Mouse (Mus musculus): ENCODE results near the gene Slc25a34. TPM values are rescaled to one million over a fixed set of nuclear protein-coding genes. Genes with fewer than 3 reads are reported as not detected.

The Slc25a34 gene
- 10 to 100 TPM in 1 of 2 experiments, 1 to 10 TPM in 1; 3.5 to 10.3 TPM for total RNA-seq (2021)
- long read RNA-seq, experiment 1, partial matches to known transcripts, result 0 of 1 reads
- long read RNA-seq, experiment 1, other reads (novel, unspliced or antisense), result 0 of 1 reads
- long read RNA-seq, experiment 2, partial matches to known transcripts, result 0 of 7 reads
- long read RNA-seq, experiment 2, other reads (novel, unspliced or antisense), result 3 of 7 reads

DNA sequence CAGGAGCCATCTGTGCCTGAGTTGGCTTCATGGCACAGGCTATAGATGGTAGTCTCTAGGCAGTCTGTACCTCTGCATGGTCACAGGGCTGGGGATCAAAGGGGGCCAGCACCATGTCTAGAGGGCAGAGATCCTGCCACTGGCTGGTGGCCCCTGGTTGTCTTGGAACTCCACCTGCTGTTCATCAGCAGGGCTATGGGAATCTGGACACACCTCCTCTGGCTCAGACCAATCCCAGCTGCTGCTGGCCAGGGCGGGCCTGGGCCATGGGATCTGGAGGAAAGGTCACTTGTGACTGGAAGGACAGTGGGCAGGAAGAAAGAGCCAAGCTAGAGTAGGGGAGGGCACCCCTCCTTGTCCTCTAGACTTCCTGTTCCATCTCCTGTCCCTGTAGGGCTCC is at the start of gene Slc25a34:
Gene Slc25a34, minus strand, starts transcription at position 156 of the 400 bp plus-strand sequence.
- DNase-seq (ENCODE audit: low spot score in 2 of 2), result peak; percentile 56 to 57

DNA sequence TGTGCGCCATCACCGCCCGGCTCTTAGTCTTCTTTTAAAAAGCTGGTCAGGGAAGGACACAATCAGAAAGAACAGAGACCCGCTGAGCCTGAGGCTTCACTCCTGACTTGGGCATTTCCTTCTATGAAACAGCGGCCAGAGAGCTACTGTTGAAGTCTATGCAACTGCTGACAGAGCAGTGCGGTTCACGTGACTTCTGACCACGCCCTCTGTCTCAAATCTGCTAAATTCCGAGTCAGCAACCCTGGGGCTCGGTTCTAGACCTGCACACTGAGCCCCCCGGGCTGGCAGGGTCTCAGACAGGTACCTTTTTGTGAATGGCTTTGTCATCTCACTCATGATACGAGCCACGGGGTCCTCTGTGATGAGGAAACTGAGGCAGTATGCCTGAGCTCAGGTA is 48.7 kb upstream of the Slc25a34 start:
- DNase-seq (ENCODE audit: low spot score in 2 of 2), result no peak

GRCm38 (mm10) chr4:141671389-141671788 is 47.8 kb upstream of the Slc25a34 start:
- no peak for DNase-seq (ENCODE audit: low spot score in 2 of 2)

GRCm38 (mm10) chr4:141669898-141670712 is 46.5 kb upstream of the Slc25a34 start:
- peak; percentile 49 to 50 for DNase-seq (ENCODE audit: low spot score in 2 of 2)

DNA sequence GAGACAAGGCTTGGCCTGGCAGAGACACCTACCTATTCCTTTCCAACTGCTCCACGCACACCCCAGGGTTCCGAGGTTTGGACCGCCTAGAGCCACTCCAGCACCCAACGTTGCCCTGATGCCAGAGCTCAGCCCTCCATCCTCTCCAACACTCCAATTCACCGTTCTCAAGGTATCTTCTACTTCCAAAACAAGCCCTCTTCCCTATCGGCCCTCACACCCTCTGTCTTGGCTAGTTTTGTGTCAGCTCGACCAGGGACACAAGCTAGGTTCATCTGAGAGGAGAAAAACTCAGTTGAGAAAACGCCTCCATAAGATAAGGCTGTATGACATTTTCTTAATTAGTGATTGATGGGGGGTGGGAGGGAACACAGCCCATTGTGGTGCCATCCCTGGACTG is 41.2 kb upstream of the Slc25a34 start, which contains the start of gene Plekhm2:
Gene Plekhm2, minus strand, starts transcription at position 101 of the 400 bp plus-strand sequence.
- DNase-seq (ENCODE audit: low spot score in 2 of 2), result no peak

DNA sequence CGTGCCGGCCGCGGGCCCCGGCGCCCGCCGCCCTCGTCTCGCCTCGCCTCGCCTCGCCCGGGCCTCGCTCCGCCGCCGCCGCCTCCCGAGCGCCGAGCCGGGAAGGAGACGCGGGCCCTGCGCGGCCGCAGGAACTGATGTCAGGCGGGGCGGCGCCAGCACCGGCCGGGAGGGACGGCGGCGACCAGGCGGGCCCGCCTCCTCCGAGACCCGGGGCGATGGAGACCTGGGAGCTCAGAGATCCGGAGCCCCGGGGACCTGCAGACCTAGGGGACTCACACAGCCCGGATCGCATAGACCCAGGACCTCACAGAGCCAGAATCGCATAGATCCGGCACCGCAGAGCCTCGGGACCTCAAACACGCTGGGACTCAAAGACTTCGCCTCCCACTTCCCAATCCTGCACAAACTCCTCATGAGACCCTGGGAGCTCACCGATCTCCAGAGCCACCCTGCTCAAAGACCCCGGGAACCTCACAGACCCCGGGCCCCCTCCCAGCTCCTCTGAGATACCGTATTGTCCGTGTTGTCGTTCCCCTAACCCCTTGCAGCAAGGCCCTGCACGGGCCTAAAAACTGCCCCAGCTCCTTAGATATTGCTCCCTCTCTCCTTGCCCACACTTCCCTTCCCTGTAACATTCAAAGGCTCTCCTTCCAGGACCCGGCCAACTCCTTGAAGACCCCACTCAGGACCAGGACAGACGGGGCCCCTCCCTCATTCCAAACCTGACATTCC is 40.6 kb upstream of the Slc25a34 start:
- DNase-seq (ENCODE audit: low spot score in 2 of 2), result peak; percentile 75 to 82

DNA sequence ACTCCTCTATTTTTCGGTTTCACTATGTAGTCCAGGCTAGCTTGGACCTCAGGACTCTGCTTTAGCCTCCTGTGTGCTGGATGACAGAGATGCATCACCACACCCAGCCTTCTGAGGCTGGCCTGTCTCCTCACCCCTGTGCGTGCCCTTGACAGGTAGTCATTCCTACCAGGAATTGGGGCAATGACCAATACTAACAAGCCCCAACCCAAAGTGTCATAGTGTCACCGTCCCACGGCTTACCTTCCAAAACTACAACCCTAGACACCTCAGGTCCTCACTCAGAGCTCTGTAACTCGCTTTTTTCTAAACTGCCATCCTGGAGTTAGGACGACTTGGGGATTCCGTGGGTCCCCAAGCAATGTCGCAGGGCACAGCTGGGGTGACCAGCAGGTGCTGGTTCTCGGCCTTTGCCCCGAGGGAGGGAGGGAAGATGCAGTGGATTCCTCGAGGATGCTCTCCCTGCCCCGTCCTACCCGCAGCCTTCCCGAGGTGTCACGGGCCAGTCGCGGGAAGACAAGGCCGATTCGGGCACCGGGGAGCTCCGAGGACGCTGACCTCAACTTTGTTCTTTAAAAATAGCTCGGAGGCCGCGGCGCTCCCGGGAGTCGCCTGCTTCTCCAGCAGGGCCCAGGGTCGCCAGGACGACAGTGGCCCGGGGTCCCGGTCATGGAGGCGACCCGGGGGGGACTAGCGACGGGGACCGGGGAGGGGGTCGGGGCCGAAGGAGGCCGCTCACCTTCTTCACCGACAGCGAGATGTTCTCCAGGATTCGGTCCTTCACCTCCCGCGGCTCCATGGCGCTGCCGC is 39.7 kb upstream of the Slc25a34 start:
- DNase-seq (ENCODE audit: low spot score in 2 of 2), result peak; percentile 51 to 59

GRCm38 (mm10) chr4:141660884-141661283 is 37.3 kb upstream of the Slc25a34 start:
- DNase-seq (ENCODE audit: low spot score in 2 of 2), result no peak

- no peak for DNase-seq (ENCODE audit: low spot score in 2 of 2)
Measured at GRCm38 (mm10) chr4:141659739-141660138, 36.1 kb upstream of the Slc25a34 start.

DNA sequence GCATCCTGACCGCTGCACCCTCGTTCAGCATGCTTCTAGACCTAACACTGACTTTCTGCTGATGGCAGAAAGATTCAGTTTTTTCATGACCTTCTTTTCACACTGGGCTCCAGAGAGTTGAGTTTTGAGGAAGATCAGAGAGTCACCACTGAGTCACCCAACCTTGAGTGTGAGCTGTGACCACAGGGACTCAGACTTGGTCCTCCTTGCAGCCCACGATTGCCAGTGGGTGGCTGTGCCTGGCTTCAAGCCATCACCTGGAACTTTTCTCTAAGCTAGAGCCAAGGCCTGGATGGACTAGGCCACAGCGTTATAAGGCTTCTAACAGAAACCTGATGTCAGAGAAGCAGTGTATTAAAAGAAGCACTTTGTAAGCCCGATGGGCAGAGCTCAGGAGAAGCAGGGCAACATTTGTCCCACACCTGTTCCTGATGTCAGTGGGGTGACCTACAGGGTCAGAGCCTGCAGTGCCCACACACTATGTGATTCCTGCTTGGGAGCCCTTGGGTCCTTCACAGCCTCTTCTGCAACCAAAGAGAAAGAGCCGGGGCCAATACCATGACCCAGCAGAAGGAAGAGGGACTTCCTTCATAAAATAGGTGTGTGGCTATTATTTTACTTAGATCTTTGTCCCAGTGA is 35.3 kb upstream of the Slc25a34 start:
- DNase-seq (ENCODE audit: low spot score in 2 of 2), result peak; percentile 43 to 62

GRCm38 (mm10) chr4:141656932-141657331 is 33.3 kb upstream of the Slc25a34 start:
- no peak for DNase-seq (ENCODE audit: low spot score in 2 of 2)

- DNase-seq (ENCODE audit: low spot score in 2 of 2), result no peak
Measured at GRCm38 (mm10) chr4:141655908-141656608, 32.4 kb upstream of the Slc25a34 start.

GRCm38 (mm10) chr4:141654509-141654908 is 30.9 kb upstream of the Slc25a34 start:
- no peak for DNase-seq (ENCODE audit: low spot score in 2 of 2)

- DNase-seq (ENCODE audit: low spot score in 2 of 2), result no peak
Measured at GRCm38 (mm10) chr4:141653813-141654212, 30.2 kb upstream of the Slc25a34 start.

GRCm38 (mm10) chr4:141653044-141653443 is 29.4 kb upstream of the Slc25a34 start:
- DNase-seq (ENCODE audit: low spot score in 2 of 2), result no peak

DNA sequence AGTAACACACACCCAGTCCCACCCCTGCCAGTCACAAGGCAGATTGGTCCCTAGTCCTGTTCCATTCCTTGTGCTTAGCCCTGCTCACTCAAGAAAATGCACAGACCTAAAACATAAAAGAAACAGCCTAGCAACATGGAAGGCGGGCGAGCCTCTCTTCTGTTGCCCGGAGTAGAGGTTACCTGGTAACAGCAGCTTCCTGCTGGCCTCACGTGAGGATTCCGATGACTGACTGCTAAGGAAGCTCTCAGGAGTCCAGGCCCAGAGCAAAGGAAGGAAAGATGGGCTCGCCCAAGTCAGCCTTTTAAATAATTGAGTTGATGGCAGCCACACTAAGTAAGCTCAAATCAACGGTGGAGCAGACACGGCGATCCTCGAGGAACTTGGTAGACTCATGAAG is 28.3 kb upstream of the Slc25a34 start:
- DNase-seq (ENCODE audit: low spot score in 2 of 2), result no peak

DNA sequence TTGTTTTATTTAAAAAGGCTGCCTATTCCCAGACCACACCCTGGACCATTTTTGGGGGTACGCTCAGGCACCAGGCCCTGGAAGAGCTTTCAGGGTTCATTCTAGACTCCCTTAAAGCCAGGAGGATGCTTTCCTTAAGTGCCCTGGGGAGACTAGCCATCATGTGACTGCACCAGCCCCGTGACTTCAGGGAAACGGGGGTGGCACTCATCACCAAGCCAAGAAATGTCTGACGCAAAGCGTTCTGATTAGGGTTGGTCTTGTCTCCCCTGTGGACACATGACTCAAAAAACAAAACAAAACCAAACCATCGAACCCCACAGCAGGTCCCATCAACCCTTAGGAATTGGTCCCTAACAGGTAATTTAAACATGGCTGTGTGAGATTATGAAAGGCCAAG is 27.7 kb upstream of the Slc25a34 start:
- no peak for DNase-seq (ENCODE audit: low spot score in 2 of 2)

DNA sequence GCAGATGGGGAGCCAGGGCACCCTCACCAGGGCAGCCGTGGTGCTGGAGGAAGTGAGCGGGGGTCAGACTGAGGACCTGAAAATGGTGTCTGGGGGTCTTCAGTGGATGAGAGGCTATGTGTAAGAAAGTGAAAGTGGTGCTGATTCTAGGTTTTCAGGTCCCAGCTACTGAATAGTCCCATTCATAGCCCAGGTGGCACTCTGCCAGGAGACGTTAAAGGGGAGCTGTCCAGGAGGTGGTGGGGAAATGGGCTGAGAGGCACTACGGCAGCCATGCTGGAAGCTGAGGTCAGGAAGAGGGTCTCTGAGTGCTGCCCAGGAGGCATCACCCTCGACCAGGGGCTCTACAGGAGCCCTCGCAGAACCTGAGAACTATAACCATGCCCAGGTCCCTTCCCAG is 25.6 kb upstream of the Slc25a34 start:
- DNase-seq (ENCODE audit: low spot score in 2 of 2), result no peak

DNA sequence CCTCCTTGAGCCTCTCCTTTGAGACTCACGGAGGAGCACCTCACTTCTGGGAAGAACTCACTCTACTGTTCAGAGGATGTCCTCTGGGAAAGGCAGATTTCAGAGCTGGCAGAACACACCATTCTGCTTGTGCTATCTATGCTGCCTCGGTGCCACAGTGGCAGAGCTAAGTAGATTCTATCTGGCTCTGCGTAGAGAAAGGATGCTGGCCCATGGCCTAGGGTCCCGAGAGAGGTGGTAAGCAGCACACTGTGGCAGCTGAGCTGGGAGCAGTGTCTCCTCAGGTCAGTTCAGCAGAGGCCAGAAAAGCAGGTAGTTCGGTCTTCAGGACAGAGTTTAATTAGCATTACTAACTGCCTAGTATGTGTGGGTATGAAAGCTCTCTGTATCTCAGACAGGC is 24.6 kb upstream of the Slc25a34 start:
- no peak for DNase-seq (ENCODE audit: low spot score in 2 of 2)

DNA sequence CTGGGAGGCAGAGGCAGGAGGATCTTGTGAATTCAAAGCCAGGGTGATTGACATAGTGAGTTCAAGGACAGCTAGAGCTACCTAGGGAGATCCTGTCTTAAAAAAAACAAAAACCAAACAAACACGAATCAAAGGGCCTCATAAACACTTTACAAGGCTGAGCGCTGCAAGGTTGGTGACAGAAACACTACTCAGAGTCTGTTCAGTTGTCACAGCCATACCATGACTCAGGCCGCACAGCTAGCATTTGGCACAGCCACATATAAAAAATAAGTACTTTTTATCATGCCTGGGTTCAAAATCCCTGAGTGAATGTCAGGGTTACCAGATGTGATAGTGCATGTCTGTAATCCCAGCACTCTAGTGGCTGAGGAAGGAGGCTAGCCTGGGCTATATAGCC is 23.6 kb upstream of the Slc25a34 start:
- no peak for DNase-seq (ENCODE audit: low spot score in 2 of 2)
